Comparison of ENCODE assay signal across 16 mouse cellular contexts in the genomic region with DNA sequence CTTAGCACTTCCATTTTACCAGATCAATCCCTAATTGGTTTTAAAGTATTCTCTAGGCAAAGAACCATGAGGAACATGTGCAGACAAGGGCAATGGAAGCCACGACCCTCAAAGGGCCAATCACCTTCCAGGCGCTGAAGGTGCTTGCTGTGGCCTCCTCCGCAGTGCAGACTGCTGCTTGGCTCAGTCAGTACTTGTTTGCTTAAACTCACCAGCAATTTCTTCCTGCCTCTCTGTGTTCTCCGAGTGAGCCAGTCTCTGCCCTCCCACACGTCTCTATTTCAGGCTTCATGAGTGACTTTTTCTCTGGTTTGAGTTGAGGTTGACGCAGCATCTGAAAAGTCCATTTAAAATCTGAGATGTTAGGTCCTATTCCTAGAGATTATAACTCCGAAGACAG. TPM values are rescaled to one million over a fixed set of nuclear protein-coding genes. Genes with fewer than 3 reads are reported as not detected.
DNase-seq lines count a peak whose midpoint lies in the region; ATAC-seq lines count a peak whose summit lies in the region.
"Had no signal": no experiment of that assay in that cellular context is flagged by ENCODE, and none has a peak within 500 bp of the region (broad histone marks: within the 10 kb centered on the region; RNA-seq: fewer than 3 reads in every experiment).

No protein-coding gene starts in this region.

- ATAC-seq in frontal cortex, adult (ENCODE audit: low TSS enrichment): peak; percentile 99
- ATAC-seq: forebrain, embryonic 16.5 days; intestine, embryonic 15.5 days had no signal

- no peak for DNase-seq in frontal cortex, postnatal 10 days (ENCODE audit: low spot score in 2 of 2)
- DNase-seq in left cerebral cortex, adult 11 months (ENCODE audit: low spot score): peak; percentile 62
- no peak for DNase-seq in left cerebral cortex, postnatal 4 days
- peak; percentile 65 to 81 for DNase-seq in frontal cortex, postnatal 36 days (ENCODE audit: low spot score in 2 of 2)
- peak; percentile 56 to 77 for DNase-seq in right cerebral cortex, postnatal 36 days (ENCODE audit: low spot score in 2 of 2)
- no peak for DNase-seq in cerebellum, adult 9-11 months
- DNase-seq in cerebellum, postnatal 36 days: no peak
- DNase-seq: adrenal gland, adult 8-10 months; cerebellum, postnatal 14 days; gastrocnemius, postnatal 14 days; heart, adult 2 months; heart, postnatal 4 days; thymus, postnatal 14 days had no signal

- intact Hi-C loops in left cerebral cortex, postnatal 4 days (cut with DNase I): no loop called here

RNA-seq across cellular contexts. Expression of gene Dmxl2, which starts 17.5 kb away (rescaled TPM):
- total RNA-seq in left cerebral cortex, postnatal 4 days (2021): 100 to 1,000 TPM; 168 to 174 TPM

RNA-seq across cellular contexts. Expression of gene Sh2d7, which starts 19.9 kb away (rescaled TPM):
- not detected for total RNA-seq in left cerebral cortex, postnatal 4 days (2021)
- total RNA-seq: adrenal gland, adult 8-10 months; gastrocnemius, postnatal 14 days; heart, adult 2 months; heart, postnatal 4 days had no signal

RNA-seq across cellular contexts. Expression of gene Cib2, which starts 41.1 kb away (rescaled TPM):
- total RNA-seq in left cerebral cortex, postnatal 4 days (2021): 10 to 100 TPM; 53.1 to 56.9 TPM

Comparison
In these comparisons a context has a peak if more than half of its experiments do, and no peak if none do; other contexts are left out.
1. DNase-seq: peak in left cerebral cortex, adult 11 months (single experiment), frontal cortex, postnatal 36 days (2 of 2) and right cerebral cortex, postnatal 36 days (2 of 2); none in frontal cortex, postnatal 10 days (0 of 2), left cerebral cortex, postnatal 4 days (single experiment), cerebellum, adult 9-11 months (single experiment) and cerebellum, postnatal 36 days (0 of 2).